Mouse (Mus musculus) heart, embryonic 11.5 days (tissue): ENCODE results near the gene Cox15. TPM values are rescaled to one million over a fixed set of nuclear protein-coding genes. Genes with fewer than 3 reads are reported as not detected.

Experiments used
- ATAC-seq: fragments of 200-750 bp; cut with Nextera tagmentation; replicated peaks from 2 replicates; pipeline ENCODE4 v1.8.0; 2017; ENCODE audit warnings: moderate library complexity; ENCODE audit not compliant: insufficient number of reproducible peaks, low FRiP score, low TSS enrichment
- H3K27ac ChIP-seq: fragments of 300-500 bp; sonication (generic); 2 replicates; pipeline ENCODE4 v1.5.1; 2014; ENCODE audit warnings: mild to moderate bottlenecking, low read depth, low read length
- H3K27me3 ChIP-seq: fragments of 300-500 bp; sonication (generic); 2 replicates; pipeline ENCODE4 v1.6.1; 2014; ENCODE audit warnings: mild to moderate bottlenecking, low read length, mixed read lengths; ENCODE audit not compliant: control insufficient read depth, insufficient read depth
- H3K36me3 ChIP-seq: fragments of 300-500 bp; sonication (generic); 2 replicates; pipeline ENCODE4 v1.6.1; 2014; ENCODE audit warnings: mild to moderate bottlenecking, low read length, moderate library complexity, mixed read lengths; ENCODE audit not compliant: control insufficient read depth, insufficient read depth
- H3K4me1 ChIP-seq: fragments of 300-500 bp; sonication (generic); 2 replicates; pipeline ENCODE4 v1.6.1; 2014; ENCODE audit warnings: low read length; ENCODE audit not compliant: control insufficient read depth, insufficient read depth
- H3K4me2 ChIP-seq: fragments of 300-500 bp; sonication (generic); 2 replicates; pipeline ENCODE4 v1.6.1; 2014; ENCODE audit warnings: mild to moderate bottlenecking, moderate library complexity
- H3K4me3 ChIP-seq: fragments of 300-500 bp; sonication (generic); 2 replicates; pipeline ENCODE4 v1.5.1; 2014; ENCODE audit warnings: low read depth, low read length
- H3K9ac ChIP-seq: fragments of 300-500 bp; sonication (generic); 2 replicates; pipeline ENCODE4 v1.6.1; 2014; ENCODE audit warnings: mild to moderate bottlenecking, low read depth, low read length, moderate library complexity
- H3K9me3 ChIP-seq: fragments of 300-500 bp; sonication (generic); replicated peaks from 2 replicates; pipeline ENCODE4 v1.6.1; 2016; ENCODE audit warnings: low read length; ENCODE audit not compliant: control insufficient read depth
- WGBS: fragments of 180-500 bp; shearing (Covaris S2); extraction: QIAGEN DNeasy Blood & Tissue Kit; methylation state at CpG from one replicate; pipeline ENCODE4 v1.1.7; 2014; ENCODE audit not compliant: insufficient replicate concordance; 5-methylcytosine and 5-hydroxymethylcytosine counted together
- polyA plus RNA-seq: library from polyadenylated mRNA; unstranded; fragments of >200 nt; fragmentation: Nextera tagmentation; extraction: Ambion mirVana; gene quantifications from 2 replicates; pipeline ENCODE4 v1.2.1, GENCODE M21; 2014

Cox15 gene
- polyA plus RNA-seq, 1 experiment from 2014 or later: 8.8 TPM

DNA sequence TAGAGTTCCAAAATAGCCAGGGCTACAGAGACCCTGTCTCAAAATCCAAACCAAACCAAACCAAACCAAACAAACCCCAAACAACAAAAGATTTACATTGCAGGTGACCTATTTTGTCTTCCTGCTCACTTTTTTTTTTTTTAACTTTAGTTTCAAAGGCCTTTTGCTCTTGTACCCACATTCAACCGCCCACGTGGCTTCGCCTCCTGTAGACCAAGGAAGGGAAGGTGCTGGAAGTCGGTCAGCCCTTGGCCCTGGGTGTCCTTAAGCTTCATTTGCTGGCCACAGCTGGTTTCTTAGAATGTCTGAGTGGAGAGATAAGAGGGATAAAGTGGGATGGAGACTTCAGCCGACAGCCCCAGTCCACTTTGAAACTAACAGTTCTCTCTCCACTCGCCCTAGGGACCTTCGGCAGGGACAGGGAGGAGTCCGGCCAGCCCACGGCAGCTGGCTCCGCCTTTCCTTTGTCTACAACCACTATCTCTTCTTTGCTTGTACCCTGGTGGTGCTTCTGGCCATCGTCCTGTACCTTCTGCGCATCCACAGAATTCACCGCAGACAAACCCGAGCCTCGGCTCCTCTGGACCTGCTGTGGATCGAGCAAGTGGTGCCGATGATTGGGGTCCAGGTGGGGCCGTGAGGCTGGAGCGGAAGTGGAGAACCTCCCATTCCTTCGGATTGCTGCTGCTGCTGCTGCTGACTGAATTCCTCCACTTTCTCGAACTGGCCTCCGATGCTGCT is 23.3 kb downstream of the Cox15 start:
- no peak; the same call in 1 of the 2 replicates for ATAC-seq
- H3K27ac ChIP-seq: 0 out of 2 replicates have a peak overlapping the region, but pooled peaks have one; percentile 10
- peak overlapping the region; percentile 33 for H3K4me3 ChIP-seq

DNA sequence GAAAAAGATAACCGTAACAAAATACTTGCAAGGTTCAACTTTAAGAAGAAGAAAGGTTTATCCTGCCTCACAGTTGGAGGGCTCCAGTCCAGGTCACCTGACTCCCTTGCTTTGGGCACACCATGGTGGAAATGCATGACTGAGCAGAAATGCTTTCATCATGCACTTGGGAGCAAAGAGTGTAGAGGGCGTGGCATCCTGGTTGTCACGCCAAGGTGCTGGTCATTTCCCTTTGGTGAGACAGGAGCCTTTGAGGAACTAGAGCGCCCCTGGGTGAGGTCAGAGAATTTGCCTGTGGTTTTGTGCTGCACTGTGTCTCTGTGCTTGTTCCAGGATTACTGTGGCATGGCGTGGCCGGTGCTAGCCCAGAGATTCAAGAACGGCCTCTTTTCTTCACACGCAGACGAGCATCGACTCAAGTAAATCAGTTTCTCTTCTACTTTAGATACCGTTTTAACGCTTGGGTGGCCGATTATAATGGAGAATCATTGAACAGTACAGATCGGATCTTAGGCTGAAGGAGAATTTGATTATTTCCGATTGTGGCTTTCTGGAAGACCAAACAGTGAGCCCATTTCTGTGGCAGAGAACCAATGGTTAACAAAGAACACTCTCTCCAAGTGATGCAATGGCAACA is 26.2 kb downstream of the Cox15 start:
- Histone ChIP-seq H3K9ac (no peak overlapping the region), H3K4me2 (no peak overlapping the region), H3K9me3 (no peaks in the 10 kb centered on the region), H3K4me1 (no peaks in the 10 kb centered on the region), H3K36me3 (peaks cover 11% of the 10 kb centered on the region), H3K27ac (no peak overlapping the region), H3K27me3 (peaks cover 21% of the 10 kb centered on the region), H3K4me3 (no peak overlapping the region)
- WGBS: 91% methylated on average over 15 of the region's 15 CpGs
- ATAC-seq: no peak

More for the DNA sequence above, 23.3 kb downstream of the Cox15 start:
- Histone ChIP-seq H3K36me3 (peaks cover 15% of the 10 kb centered on the region), H3K4me2 (peak overlapping the region; percentile 56), H3K9me3 (no peaks in the 10 kb centered on the region), H3K27me3 (peaks cover 8% of the 10 kb centered on the region; the same call in 1 of the 2 replicates), H3K4me1 (no peaks in the 10 kb centered on the region), H3K9ac (peak overlapping the region; percentile 23; the same call in 1 of the 2 replicates)
- 28% methylated on average over 22 of the region's 22 CpGs for WGBS

DNA sequence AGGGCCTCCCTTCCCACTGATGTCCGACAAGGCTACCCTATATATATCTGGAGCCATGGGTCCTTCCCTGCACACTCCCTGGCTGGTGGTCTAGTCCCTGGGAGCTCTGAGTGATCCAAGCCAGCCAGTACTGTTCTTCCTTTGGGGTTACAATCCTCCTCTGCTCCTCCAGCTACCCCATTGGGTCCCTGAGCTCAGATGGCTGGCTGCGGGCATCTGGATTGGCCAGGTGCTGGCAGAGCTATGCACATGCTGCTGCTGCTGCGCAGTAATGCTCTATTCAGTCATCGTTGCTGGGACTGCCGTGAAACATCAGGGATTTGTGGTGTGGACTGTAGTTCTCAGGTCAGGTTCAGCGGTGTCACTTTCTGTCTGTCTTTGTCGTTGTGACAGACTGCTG is 28.0 kb downstream of the Cox15 start:
- H3K4me3 ChIP-seq: no peak overlapping the region
- H3K9ac ChIP-seq: no peak overlapping the region
- no peaks in the 10 kb centered on the region for H3K9me3 ChIP-seq
- no peak overlapping the region for H3K4me2 ChIP-seq
- ATAC-seq: no peak
- peaks cover 14% of the 10 kb centered on the region for H3K36me3 ChIP-seq
- no peak overlapping the region for H3K27ac ChIP-seq
- H3K27me3 ChIP-seq: peaks cover 25% of the 10 kb centered on the region
- WGBS: 80% methylated on average over 7 of the region's 7 CpGs
- no peaks in the 10 kb centered on the region for H3K4me1 ChIP-seq

DNA sequence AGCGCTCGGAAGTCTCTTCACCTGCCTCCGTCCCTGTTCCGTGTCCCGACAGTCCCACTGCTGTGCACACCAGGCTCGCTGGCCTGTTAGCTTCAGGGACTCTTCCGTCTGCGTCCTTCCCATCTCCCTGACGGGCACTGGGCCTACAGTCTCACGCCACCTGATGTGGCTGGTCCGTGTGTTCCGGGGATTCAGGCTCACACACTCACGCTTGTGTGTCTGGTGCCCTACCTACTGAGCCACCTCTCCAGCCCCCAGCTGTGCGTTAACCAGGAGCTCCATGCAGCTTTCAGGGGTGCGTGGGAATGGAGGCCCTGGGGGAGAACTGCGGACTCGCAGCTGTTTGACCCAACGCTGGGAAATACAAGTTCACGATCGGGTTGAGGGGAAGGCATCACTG is 28.6 kb downstream of the Cox15 start:
- Histone ChIP-seq H3K9ac (no peak overlapping the region), H3K4me2 (no peak overlapping the region), H3K9me3 (no peaks in the 10 kb centered on the region), H3K36me3 (peaks cover 14% of the 10 kb centered on the region), H3K4me1 (no peaks in the 10 kb centered on the region), H3K4me3 (no peak overlapping the region), H3K27ac (no peak overlapping the region), H3K27me3 (peaks cover 29% of the 10 kb centered on the region)
- ATAC-seq: no peak
- WGBS: 93% methylated on average over 20 of the region's 20 CpGs

DNA sequence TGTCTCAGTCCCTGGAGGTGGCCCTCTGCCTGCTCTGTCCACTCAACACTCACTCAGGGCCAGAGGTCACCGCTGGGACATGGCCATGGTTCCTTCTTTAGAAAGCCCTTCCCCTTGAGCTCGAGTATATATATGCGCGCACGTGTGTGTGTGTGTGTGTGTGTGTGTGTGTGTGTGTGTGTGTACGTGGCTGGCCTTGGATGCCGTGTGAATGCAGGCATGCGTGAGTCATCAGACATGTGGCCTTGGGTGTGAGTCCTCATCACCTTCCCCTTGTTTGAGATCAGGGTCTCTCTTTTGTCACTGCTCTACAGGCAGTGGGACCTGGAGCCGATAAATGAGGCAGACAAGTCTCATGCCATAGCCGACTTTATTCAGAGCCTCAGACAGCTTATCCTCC is 29.3 kb downstream of the Cox15 start:
- Histone ChIP-seq H3K27ac (no peak overlapping the region), H3K4me2 (no peak overlapping the region), H3K36me3 (peaks cover 14% of the 10 kb centered on the region), H3K27me3 (peaks cover 33% of the 10 kb centered on the region), H3K9ac (no peak overlapping the region), H3K4me1 (no peaks in the 10 kb centered on the region), H3K9me3 (no peaks in the 10 kb centered on the region), H3K4me3 (no peak overlapping the region)
- 0 out of 2 replicates have a peak, but pooled peaks have one; percentile 31 for ATAC-seq
- WGBS: 77% methylated on average over 10 of the region's 10 CpGs

DNA sequence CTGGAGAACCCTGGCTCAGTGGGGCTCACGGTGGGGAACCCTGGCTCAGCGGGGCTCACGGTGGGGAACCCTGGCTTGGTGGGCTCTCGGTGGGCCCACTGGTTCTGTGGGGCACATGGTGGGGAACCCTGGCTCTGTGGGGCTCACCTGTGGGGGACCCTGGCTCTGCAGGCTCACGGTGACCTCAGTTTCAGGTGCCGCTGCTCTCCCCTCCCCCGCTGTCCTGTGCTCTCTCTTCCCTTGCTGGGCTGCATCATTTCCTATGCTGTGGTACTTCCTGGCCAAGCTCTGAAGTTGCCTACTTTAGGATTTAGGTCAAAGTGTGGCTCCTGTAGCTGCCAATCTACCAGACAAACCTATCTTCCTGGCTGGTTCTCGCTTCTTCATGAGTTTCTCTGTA is 29.9 kb downstream of the Cox15 start:
- no peak overlapping the region for H3K4me3 ChIP-seq
- H3K9ac ChIP-seq: no peak overlapping the region
- no peaks in the 10 kb centered on the region for H3K4me1 ChIP-seq
- 68% methylated on average over 8 of the region's 8 CpGs for WGBS
- no peak for ATAC-seq
- no peak overlapping the region for H3K4me2 ChIP-seq
- peaks cover 37% of the 10 kb centered on the region for H3K27me3 ChIP-seq
- no peak overlapping the region for H3K27ac ChIP-seq
- H3K36me3 ChIP-seq: peaks cover 14% of the 10 kb centered on the region
- no peaks in the 10 kb centered on the region for H3K9me3 ChIP-seq

DNA sequence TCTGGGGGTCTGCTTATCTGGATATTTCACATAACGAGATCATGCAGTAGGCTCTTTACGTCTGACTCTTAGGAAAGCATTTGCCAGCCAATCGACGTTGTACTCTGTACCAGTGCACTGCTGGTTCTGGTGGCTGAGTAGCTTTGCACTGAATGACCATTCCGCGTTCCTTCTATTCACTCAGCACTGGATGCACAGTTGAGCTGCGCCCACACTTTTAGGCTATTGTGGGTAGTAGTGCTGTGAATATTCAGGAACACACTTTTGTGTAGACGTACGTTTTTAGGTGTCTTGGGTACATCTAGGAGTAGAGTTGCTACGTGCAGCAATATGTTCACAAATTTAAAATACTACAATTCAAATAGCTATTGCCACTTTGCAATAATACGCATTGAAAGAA is 32.7 kb downstream of the Cox15 start:
- Histone ChIP-seq H3K36me3 (peaks cover 3% of the 10 kb centered on the region; the same call in 1 of the 2 replicates), H3K4me2 (no peak overlapping the region), H3K27ac (no peak overlapping the region), H3K27me3 (peaks cover 32% of the 10 kb centered on the region), H3K4me3 (no peak overlapping the region), H3K9ac (no peak overlapping the region), H3K9me3 (no peaks in the 10 kb centered on the region), H3K4me1 (no peaks in the 10 kb centered on the region)
- ATAC-seq: no peak
- WGBS: 84% methylated on average over 11 of the region's 11 CpGs

DNA sequence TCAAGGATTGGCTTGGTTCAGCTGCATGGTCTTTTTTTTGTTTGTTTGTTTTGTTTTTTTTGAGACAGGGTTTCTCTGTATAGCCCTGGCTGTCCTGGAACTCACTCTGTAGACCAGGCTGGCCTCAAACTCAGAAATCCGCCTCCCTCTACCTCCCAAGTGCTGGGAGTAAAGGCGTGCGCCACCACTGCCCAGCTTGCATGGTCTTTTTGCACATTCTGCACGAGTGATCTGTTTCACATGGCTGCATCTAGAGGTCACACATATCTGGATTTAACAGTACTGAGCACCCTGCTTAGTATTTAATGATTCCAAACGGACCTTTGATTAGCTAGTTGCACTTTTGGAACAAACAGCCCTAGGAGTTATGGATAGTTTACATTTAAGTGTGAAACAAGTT is 40.8 kb downstream of the Cox15 start:
- peaks cover 24% of the 10 kb centered on the region for H3K27me3 ChIP-seq
- no peak overlapping the region for H3K27ac ChIP-seq
- peaks cover 4% of the 10 kb centered on the region; the same call in 1 of the 2 replicates for H3K36me3 ChIP-seq
- H3K4me2 ChIP-seq: no peak overlapping the region
- 78% methylated on average over 5 of the region's 5 CpGs for WGBS
- H3K4me1 ChIP-seq: no peaks in the 10 kb centered on the region
- no peak overlapping the region for H3K4me3 ChIP-seq
- no peak overlapping the region for H3K9ac ChIP-seq
- no peak for ATAC-seq
- no peaks in the 10 kb centered on the region for H3K9me3 ChIP-seq
